Mouse (Mus musculus) adipocyte (in vitro differentiated cells): ENCODE data around the gene 5730522E02Rik.
A peak's percentile ranks its signal among the peaks of the same experiment; 100 is the strongest.

ENCODE experiments used
- DNase-seq: peaks from one replicate; pipeline ENCODE4 v3.0.0-alpha.2; 2016; ENCODE audit warnings: low spot score

Gene 5730522E02Rik

GRCm38 (mm10) chr11:25999738-26000137 is 210.8 kb downstream of the 5730522E02Rik start:
- no peak for DNase-seq

- DNase-seq, result no peak
Observed at GRCm38 (mm10) chr11:25997469-25997868, 213.1 kb downstream of the 5730522E02Rik start.

GRCm38 (mm10) chr11:25994128-25994527 is 216.4 kb downstream of the 5730522E02Rik start:
- DNase-seq, result no peak

- no peak for DNase-seq
Observed at GRCm38 (mm10) chr11:25992216-25992615, 218.3 kb downstream of the 5730522E02Rik start.

GRCm38 (mm10) chr11:25978736-25979276 is 231.8 kb downstream of the 5730522E02Rik start:
- DNase-seq, result no peak

- no peak for DNase-seq
Observed at GRCm38 (mm10) chr11:25941504-25941903, 269.1 kb downstream of the 5730522E02Rik start.

- no peak for DNase-seq
Observed at GRCm38 (mm10) chr11:25940716-25941294, 269.8 kb downstream of the 5730522E02Rik start.

GRCm38 (mm10) chr11:25926267-25926666 is 284.3 kb downstream of the 5730522E02Rik start:
- DNase-seq, result no peak

- DNase-seq, result no peak
Observed at GRCm38 (mm10) chr11:25902321-25902720, 308.2 kb downstream of the 5730522E02Rik start.

GRCm38 (mm10) chr11:25901666-25902065 is 308.9 kb downstream of the 5730522E02Rik start:
- no peak for DNase-seq

GRCm38 (mm10) chr11:25893906-25894305 is 316.7 kb downstream of the 5730522E02Rik start:
- DNase-seq, result no peak

GRCm38 (mm10) chr11:25872983-25873382 is 337.6 kb downstream of the 5730522E02Rik start:
- DNase-seq, result no peak

GRCm38 (mm10) chr11:25872317-25872716 is 338.2 kb downstream of the 5730522E02Rik start:
- DNase-seq, result no peak

GRCm38 (mm10) chr11:25866292-25866691 is 344.3 kb downstream of the 5730522E02Rik start:
- DNase-seq, result no peak

GRCm38 (mm10) chr11:25862686-25863085 is 347.9 kb downstream of the 5730522E02Rik start:
- peak; percentile 7 for DNase-seq

- DNase-seq, result no peak
Observed at GRCm38 (mm10) chr11:25856629-25857568, 353.7 kb downstream of the 5730522E02Rik start.

- no peak for DNase-seq
Observed at GRCm38 (mm10) chr11:25855794-25856193, 354.8 kb downstream of the 5730522E02Rik start.

- no peak for DNase-seq
Observed at GRCm38 (mm10) chr11:25854216-25854615, 356.3 kb downstream of the 5730522E02Rik start.

GRCm38 (mm10) chr11:25853032-25853431 is 357.5 kb downstream of the 5730522E02Rik start:
- no peak for DNase-seq

- no peak for DNase-seq
Observed at GRCm38 (mm10) chr11:25848824-25849644, 361.5 kb downstream of the 5730522E02Rik start.

- no peak for DNase-seq
Observed at GRCm38 (mm10) chr11:25838451-25838850, 372.1 kb downstream of the 5730522E02Rik start.

GRCm38 (mm10) chr11:25819789-25820188 is 390.8 kb downstream of the 5730522E02Rik start:
- no peak for DNase-seq
